Mouse (Mus musculus) megakaryocyte, embryonic 14.5 days (primary cell): ENCODE results near the gene Eml5. TPM values are rescaled to one million over a fixed set of nuclear protein-coding genes. Genes with fewer than 3 reads are reported as not detected.

Experiments
- H3K27me3 ChIP-seq: replicated peaks from 2 replicates; pipeline ENCODE3; 2012; ENCODE audit warnings: inconsistent platforms
- H3K36me3 ChIP-seq: replicated peaks from 2 replicates; pipeline ENCODE3; 2012; ENCODE audit warnings: low read length, inconsistent platforms, mixed read lengths
- H3K4me1 ChIP-seq: 2 replicates; pipeline ENCODE4 v1.6.1; 2012; ENCODE audit warnings: inconsistent platforms
- H3K4me3 ChIP-seq: replicated peaks from 2 replicates; pipeline ENCODE3; 2012; ENCODE audit warnings: moderate library complexity, mild to moderate bottlenecking, inconsistent platforms
- H3K9me3 ChIP-seq: 2 replicates; pipeline ENCODE4 v1.6.1; 2012; ENCODE audit warnings: inconsistent platforms
- FLI1 ChIP-seq: IDR thresholded peaks from 2 replicates; pipeline ENCODE4 v1.6.1; 2012; ENCODE audit warnings: low read length, inconsistent platforms, mixed read lengths
- GATA1 ChIP-seq: IDR thresholded peaks from 3 replicates; pipeline ENCODE4 v1.6.1; 2012; ENCODE audit warnings: mixed read lengths, low read length, inconsistent platforms, borderline replicate concordance
- polyA plus RNA-seq: library from polyadenylated mRNA; stranded (reverse); fragments of >175 nt; gene quantifications from 2 replicates; pipeline ENCODE4 v1.2.3, GENCODE M21; 2012; ENCODE audit warnings: low replicate concordance; ENCODE audit not compliant: insufficient read depth

The Eml5 gene
- polyA plus RNA-seq, 1 experiment: 0.09 TPM

GRCm38 (mm10) chr12:98896761-98897160 lies 4.5 kb downstream of the Eml5 start:
- Histone ChIP-seq H3K27me3 (peaks cover 26% of the 10 kb centered on the region), H3K4me3 (no peak overlapping the region), H3K4me1 (peaks cover 10% of the 10 kb centered on the region), H3K9me3 (peaks cover 10% of the 10 kb centered on the region; the same call in 1 of the 2 replicates), H3K36me3 (no peaks in the 10 kb centered on the region)
- TF ChIP-seq FLI1 (no peak), GATA1 (no peak)

GRCm38 (mm10) chr12:98884515-98884914 lies 16.8 kb downstream of the Eml5 start:
- Histone ChIP-seq H3K36me3 (no peaks in the 10 kb centered on the region), H3K27me3 (no peaks in the 10 kb centered on the region), H3K4me3 (no peak overlapping the region), H3K9me3 (no peaks in the 10 kb centered on the region), H3K4me1 (no peaks in the 10 kb centered on the region)
- TF ChIP-seq GATA1 (no peak), FLI1 (no peak)

- H3K36me3 ChIP-seq: no peaks in the 10 kb centered on the region
- TF ChIP-seq FLI1 (no peak), GATA1 (no peak)
- no peak overlapping the region for H3K4me3 ChIP-seq
- no peaks in the 10 kb centered on the region for H3K4me1 ChIP-seq
- H3K27me3 ChIP-seq: no peaks in the 10 kb centered on the region
- H3K9me3 ChIP-seq: no peaks in the 10 kb centered on the region
Measured at GRCm38 (mm10) chr12:98881796-98882195, 19.5 kb downstream of the Eml5 start.

GRCm38 (mm10) chr12:98878693-98879092 lies 22.6 kb downstream of the Eml5 start:
- TF ChIP-seq FLI1 (no peak), GATA1 (no peak)
- Histone ChIP-seq H3K27me3 (no peaks in the 10 kb centered on the region), H3K4me3 (no peak overlapping the region), H3K4me1 (no peaks in the 10 kb centered on the region), H3K36me3 (no peaks in the 10 kb centered on the region), H3K9me3 (no peaks in the 10 kb centered on the region)

- H3K27me3 ChIP-seq: no peaks in the 10 kb centered on the region
- no peaks in the 10 kb centered on the region for H3K4me1 ChIP-seq
- no peaks in the 10 kb centered on the region for H3K36me3 ChIP-seq
- no peaks in the 10 kb centered on the region for H3K9me3 ChIP-seq
- H3K4me3 ChIP-seq: no peak overlapping the region
- no peak for TF ChIP-seq FLI1
- no peak for TF ChIP-seq GATA1
Measured at GRCm38 (mm10) chr12:98875216-98875615, 26.1 kb downstream of the Eml5 start.

- no peaks in the 10 kb centered on the region for H3K27me3 ChIP-seq
Measured at GRCm38 (mm10) chr12:98872836-98873235, 28.4 kb downstream of the Eml5 start.

GRCm38 (mm10) chr12:98863436-98863835 lies 37.8 kb downstream of the Eml5 start:
- Histone ChIP-seq H3K27me3 (no peaks in the 10 kb centered on the region), H3K4me3 (no peak overlapping the region), H3K4me1 (no peaks in the 10 kb centered on the region), H3K9me3 (no peaks in the 10 kb centered on the region; the same call in 1 of the 2 replicates), H3K36me3 (no peaks in the 10 kb centered on the region)
- no peak for TF ChIP-seq GATA1
- TF ChIP-seq FLI1: no peak

More at GRCm38 (mm10) chr12:98872836-98873235, 28.4 kb downstream of the Eml5 start:
- Histone ChIP-seq H3K36me3 (no peaks in the 10 kb centered on the region), H3K9me3 (no peaks in the 10 kb centered on the region), H3K4me3 (no peak overlapping the region), H3K4me1 (no peaks in the 10 kb centered on the region)
- TF ChIP-seq FLI1: no peak
- TF ChIP-seq GATA1: no peak

- Histone ChIP-seq H3K4me3 (no peak overlapping the region), H3K9me3 (no peaks in the 10 kb centered on the region; the same call in 1 of the 2 replicates), H3K4me1 (no peaks in the 10 kb centered on the region), H3K36me3 (no peaks in the 10 kb centered on the region), H3K27me3 (no peaks in the 10 kb centered on the region)
- TF ChIP-seq GATA1: no peak
- TF ChIP-seq FLI1: no peak
Measured at GRCm38 (mm10) chr12:98860316-98860715, 41.0 kb downstream of the Eml5 start.

GRCm38 (mm10) chr12:98850767-98851166 lies 50.5 kb downstream of the Eml5 start:
- Histone ChIP-seq H3K27me3 (no peaks in the 10 kb centered on the region), H3K4me1 (peaks cover 6% of the 10 kb centered on the region; the same call in 1 of the 2 replicates), H3K4me3 (no peak overlapping the region), H3K36me3 (no peaks in the 10 kb centered on the region), H3K9me3 (no peaks in the 10 kb centered on the region)
- TF ChIP-seq FLI1 (no peak), GATA1 (no peak)

- Histone ChIP-seq H3K9me3 (no peaks in the 10 kb centered on the region), H3K4me3 (no peak overlapping the region), H3K27me3 (no peaks in the 10 kb centered on the region), H3K36me3 (no peaks in the 10 kb centered on the region), H3K4me1 (no peaks in the 10 kb centered on the region)
- TF ChIP-seq GATA1 (no peak), FLI1 (no peak)
Measured at GRCm38 (mm10) chr12:98844774-98845173, 56.5 kb downstream of the Eml5 start.

- Histone ChIP-seq H3K27me3 (no peaks in the 10 kb centered on the region), H3K9me3 (no peaks in the 10 kb centered on the region), H3K36me3 (no peaks in the 10 kb centered on the region), H3K4me1 (0 out of 2 replicates have a peak, but pooled peaks cover 4% of the 10 kb centered on the region), H3K4me3 (no peak overlapping the region)
- TF ChIP-seq GATA1: no peak
- TF ChIP-seq FLI1: no peak
Measured at GRCm38 (mm10) chr12:98840135-98840534, 61.1 kb downstream of the Eml5 start.
